Mouse (Mus musculus) neural tube, embryonic 10.5 days (tissue): ENCODE results near the gene Itgb2.
A peak's percentile ranks its signal among the peaks of the same experiment; 100 is the strongest.

ENCODE experiments used
- DNase-seq: peaks from one replicate; pipeline ENCODE4 v3.0.0-alpha.2; 2017; ENCODE audit warnings: low spot score; ENCODE audit errors: extremely low spot score

Gene Itgb2

DNA sequence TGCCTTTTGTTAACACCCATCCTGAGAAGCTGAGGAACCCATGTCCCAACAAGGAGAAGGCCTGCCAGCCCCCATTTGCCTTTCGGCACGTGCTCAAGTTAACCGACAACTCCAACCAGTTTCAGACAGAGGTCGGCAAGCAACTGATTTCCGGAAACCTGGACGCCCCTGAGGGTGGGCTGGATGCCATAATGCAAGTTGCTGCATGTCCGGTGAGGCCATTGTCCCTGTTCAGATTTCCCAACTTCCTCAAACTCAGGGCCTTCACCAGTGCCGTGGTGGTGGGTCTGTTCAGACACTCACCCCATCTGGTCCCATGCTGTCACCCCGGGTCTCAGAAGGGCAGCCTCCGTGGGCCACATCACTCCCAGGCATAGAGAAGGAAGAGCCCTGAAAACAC is 18.5 kb downstream of the Itgb2 start:
- DNase-seq: no peak

DNA sequence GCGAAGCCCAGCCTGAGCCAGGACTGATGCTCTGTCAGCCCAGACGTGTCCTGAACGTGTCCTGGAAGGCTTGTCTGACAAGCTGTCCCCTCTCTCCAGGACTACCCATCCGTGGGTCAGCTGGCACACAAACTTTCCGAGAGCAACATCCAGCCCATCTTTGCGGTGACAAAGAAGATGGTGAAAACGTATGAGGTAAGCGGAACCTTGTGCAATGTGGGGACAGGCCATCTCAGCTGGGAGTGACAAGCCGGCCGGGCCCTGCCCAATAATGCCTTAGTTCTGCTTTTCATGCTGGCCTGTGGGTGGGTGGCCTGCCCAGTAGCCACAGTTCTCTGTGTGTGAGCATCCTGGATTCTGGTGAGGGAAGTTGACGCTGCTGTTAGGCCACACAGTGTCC is 20.8 kb downstream of the Itgb2 start:
- no peak for DNase-seq

DNA sequence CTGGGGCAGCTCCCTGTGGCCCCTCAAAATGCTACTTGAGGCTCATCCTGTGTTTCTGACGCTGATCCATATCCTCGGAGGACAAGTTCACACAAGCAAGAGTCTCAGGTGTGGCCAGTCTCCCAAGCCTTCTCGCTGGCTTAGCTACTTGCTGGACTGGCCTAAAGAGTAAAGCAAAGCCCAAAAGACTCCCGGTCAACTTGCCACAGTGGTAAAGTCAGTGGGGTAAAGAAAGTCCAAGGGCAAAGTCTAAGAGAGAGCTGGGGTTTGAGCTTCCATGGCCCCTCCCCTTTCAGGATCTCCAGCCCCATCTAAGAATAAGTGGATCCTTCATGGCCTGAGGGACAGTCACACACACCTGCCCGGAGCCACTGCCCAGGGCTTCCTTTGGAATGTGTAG is 22.1 kb downstream of the Itgb2 start:
- no peak for DNase-seq

DNA sequence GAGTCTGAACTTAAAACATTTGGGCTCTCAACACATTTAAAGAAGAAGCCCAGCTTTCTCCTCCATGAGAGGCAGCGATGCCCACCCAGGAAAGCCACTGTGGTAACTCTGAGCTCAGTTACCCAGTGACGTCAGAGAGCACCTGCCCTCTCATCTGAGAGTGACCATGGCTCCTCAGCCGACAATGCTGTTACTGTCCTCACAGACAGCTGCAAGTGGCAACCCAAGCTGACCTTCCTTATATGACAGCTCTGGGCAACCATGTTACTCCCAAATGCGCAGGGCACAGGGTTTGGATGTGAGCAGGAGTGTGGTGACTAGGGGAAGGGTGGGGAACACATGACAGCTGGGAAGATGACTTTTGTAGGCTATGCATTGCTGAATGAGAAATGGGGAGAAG is 23.2 kb downstream of the Itgb2 start:
- no peak for DNase-seq

DNA sequence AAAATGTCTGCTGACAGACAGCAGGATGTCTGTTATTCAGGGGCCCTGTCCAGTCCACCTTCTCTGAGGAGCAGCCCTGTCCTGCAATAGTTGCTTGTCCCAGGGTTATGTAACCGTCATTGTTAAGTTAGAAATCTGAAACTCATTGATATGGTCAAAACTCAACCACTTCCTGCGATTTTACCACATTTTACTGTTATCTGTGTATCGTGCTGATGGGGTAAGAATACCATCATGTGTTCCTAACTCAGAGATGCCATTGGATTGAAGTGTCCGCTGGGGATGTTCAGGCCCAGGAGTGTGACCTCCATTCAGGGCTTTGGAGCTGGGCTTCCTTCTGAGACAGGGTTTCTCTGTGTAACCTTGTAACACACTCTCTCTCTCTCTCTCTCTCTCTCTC is 24.9 kb downstream of the Itgb2 start:
- DNase-seq: no peak

DNA sequence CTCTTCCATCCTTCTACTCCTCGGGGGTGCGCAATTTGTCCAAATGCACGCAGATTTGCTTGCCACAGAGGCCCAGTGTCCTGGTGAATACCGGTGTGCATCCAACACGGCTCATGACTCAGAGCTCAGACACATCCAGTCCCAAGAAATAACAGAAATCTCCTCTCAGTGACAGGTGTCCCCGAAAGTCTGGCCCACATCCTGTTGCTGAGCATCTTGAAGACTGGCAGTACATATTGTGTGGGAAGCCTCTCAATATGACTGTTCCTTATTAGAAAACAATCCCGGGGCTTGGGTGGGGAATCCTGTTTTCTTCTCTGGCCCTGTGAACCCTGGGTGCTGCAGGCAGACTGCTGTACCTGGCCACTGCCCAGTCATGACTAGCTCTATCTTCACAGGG is 26.6 kb downstream of the Itgb2 start:
- DNase-seq: no peak

DNA sequence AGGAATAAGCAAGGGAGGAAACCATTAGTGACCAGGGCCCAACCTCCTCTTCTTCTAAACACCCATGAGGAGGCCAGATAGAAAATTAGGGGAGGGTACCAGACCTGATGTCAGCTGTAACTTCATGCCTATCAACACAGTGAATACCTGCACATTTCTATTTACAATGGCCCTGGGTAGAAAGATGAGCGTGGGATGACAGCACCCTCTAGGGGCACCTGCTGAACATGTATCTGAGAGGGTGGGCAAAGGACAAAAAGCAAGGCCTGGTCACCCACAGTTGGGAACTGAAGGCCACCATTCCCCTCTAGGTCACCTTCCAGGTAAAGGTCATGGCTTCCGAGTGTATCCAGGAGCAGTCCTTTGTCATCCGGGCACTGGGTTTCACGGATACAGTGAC is 27.6 kb downstream of the Itgb2 start:
- no peak for DNase-seq

DNA sequence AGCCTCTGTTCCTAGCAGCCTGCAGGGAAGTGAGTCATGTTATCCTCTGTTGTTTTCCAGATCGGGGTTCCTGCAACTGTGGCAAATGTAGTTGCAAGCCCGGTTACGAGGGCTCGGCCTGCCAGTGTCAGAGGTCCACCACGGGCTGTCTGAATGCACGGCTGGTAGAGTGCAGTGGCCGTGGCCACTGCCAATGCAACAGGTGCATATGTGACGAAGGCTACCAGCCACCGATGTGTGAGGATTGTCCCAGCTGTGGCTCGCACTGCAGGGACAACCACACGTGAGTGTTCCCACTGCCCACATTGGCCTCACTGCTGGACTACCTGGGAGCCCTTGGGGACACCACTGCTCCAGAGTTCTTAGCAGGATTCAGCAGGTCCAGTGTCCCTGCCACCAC is 30.0 kb downstream of the Itgb2 start:
- DNase-seq: no peak

DNA sequence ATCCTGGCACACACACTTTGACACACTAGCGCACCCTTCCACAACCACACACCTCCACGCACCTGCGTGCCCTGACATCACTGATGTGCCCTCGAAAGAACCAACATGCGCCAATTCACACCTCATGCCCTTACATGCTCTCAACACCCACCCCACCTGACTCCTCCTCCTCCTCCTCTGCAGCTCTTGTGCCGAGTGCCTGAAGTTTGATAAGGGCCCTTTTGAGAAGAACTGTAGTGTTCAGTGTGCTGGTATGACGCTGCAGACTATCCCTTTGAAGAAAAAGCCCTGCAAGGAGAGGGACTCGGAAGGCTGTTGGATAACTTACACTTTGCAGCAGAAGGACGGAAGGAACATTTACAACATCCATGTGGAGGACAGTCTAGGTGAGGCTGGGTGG is 30.8 kb downstream of the Itgb2 start:
- DNase-seq: no peak

DNA sequence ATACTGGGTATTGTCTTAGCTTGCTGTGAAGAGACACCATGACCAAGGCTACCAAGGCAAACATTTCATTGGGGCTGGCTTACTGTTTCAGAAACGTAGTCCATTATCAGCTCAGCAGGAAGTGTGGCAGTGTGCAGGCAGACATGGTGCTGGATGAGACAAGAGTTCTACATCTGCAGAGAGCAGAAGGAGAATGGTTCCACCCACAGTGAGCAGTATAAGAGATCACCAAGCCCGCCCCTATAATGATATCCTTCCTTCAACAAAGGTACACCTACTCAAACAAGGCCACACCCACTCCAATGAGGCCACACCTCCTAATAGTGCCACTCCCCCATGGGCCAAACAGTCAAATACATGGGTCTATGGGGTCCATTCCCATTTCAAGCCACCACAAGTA is 31.5 kb downstream of the Itgb2 start:
- DNase-seq: no peak

DNA sequence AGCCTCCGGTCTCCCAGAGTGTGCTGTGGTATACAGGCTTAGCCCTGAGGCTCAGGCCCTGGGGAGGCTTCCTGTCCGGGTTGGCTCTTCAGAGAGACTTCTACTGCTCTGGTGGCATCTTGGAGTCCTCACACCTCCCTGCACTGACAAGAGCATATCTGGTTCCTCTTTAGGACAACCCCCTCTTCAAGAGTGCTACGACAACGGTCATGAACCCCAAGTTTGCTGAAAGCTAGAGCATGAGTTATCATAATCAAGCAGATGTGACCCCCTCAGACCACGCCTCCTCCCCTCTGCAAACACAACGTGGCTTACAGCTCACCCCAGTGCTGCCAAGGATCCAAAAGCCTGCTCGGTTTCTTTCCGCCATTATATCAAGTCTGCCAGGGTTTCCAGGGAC is 35.0 kb downstream of the Itgb2 start:
- DNase-seq: no peak

DNA sequence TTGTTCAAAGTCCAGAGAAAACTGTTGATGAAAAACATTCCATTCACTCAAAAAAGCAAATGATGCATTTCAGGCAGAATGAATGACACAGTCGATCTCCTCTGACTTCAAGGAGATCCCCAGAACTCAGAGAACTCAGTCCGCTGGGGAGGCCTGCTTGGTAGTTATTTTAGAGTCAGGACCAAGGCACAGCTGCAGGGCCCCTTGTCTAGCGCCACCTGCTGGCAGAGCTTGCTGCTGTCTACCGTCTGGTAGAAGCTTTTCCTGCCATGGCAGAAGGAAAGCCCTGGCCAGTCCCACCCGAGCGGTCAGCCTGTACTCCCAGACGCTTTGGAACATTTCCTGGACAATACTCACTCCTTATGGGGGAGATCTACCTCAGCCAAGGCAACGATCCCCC is 36.6 kb downstream of the Itgb2 start:
- DNase-seq: peak; percentile 78

DNA sequence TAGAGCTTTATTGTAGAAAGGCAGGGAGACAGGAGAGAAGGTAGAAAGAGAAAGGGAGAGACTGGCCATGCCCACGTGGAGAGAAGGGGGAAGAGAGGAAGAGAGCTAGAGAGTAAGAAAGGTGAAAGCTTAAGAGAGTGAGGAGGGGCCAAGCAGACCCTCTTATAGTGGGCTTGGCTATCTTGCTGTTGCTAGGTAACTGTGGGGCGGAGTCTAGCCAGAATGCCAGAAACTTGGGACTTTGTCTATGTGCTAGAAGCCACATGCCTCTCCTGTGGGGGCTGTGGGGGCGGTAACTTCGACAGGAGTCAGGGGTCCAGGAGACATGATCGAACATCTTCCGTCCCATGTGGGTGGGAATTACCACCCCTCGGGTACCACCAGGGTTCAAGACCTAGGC is 39.4 kb downstream of the Itgb2 start:
- no peak for DNase-seq

DNA sequence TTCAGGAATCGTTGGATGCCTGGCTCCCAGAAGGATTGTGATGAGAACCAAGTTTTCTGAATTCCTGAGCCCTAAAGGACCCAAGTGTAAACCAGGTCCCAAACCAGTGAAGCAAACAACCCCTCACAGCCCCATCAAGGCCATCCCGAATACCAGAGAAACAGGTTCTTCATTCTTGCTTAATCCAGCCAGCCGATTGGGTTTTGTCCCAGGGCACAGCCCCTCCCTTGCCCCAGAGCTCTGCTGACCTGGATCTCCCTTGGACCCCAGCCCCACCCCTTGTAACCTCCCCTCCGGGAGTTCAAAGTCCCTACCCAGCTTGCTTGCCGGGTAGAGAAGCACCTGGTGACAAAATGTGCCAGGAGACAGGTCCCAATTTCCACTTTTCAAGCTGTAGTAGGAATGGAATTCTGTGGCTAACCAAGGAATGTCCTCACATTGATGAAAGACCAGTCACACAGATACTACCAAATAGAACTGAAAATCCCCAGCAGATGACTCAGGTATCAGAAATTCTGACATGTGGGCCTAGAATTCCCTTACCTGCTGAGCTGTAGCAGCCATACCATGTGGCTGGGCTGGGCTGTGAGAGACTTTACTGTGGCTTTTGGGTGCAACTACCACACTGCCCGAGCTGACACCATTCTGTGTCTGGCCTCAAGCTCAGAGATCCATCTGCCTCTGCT is 40.1 kb downstream of the Itgb2 start:
- no peak for DNase-seq

DNA sequence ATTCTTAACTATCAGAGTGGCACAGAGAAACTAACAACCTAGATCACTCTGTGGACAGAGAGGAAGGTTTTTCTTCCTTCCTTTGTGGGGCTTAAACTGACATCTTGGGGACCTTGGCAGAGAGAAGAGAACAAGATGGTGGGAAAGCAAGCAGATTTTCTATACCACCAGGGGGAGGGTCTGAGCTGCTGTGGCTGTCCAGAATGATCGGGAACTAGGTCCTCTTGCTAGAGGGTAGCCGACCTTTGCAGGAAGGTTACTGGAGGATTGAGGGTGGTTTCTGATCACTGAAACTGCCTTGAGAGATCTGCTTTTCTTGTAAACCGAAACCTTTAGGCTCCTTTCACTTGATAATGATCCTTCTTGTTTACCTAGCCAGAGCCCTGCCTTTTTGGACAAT is 42.2 kb downstream of the Itgb2 start:
- DNase-seq: no peak

DNA sequence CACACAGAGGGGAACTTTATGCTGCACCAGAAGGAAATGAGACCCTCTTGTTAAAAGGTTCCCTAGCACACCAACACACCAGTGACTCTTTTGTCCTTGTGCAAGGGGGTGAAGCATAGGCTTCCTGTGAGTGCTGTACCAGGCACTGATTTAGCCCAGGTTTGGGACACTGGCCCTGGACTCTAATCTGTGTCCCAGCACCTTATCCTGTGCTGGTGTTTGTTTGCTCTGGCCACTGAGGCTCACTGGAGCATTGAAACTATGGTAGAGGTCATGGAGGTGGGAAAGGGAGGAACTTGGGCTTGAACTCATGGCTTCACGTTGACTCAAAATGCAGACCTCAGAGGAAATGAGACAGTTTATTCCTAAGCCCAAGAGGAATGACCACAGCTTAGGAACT is 43.1 kb downstream of the Itgb2 start:
- DNase-seq: no peak

DNA sequence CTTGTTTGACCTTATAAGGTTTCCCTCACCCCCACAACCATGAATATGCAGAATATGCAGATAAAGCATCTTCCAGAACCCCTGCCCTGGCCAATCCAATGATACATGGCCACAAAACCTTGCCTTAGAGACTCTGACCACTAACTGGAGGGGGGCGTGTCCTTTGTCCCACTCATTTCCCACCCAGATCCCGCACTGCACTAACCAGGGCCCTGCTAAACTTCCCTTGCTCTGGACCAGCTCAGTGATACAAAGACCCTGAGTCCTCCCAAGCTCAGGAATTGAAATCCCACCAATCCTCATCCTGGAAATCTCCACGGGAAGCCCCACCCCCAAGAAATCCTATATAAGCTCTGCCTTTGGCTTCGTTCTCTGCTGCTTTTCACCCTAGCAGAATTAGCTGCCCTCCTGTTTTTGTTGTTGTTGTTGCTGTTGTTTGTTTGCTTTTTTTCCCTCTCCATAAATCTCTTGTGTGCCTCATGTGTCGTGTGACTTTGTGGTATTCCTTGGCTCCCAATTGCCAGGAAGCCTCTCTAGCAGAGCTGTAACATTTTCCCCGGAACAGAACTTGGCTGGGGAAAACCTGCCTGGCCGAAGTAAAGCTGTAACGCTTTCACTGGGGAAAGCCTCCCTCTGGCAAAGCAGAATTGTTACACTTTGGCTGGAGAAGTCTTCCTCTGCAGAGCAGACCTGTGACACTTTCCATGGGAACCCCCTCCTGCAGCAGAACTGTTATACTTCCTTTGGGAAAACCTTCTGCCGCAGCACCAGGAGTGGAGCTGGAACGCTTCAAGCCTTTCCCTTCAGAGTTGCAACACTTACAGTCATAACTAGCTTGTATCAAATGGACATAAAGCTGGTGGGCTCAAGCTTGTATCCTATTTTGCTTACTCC is 50.2 kb downstream of the Itgb2 start:
- no peak for DNase-seq

DNA sequence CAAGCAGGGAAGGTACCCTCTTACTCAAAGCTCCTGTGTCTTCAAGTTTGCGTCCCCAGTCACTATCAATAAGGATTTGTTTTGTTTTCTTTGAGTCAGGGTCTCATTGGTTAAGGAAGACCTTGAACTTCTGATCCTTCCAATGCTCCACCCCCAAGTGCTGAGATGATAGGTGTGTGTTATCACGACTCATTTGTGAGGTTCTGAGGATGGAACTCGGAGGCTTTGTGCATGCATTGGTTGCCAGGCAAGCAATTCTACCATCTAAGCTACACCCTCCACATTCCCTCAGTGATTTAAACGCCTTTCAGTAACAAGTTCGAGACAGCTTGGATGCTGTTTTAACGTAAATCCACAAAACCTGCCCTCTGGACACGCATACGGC is 51.0 kb downstream of the Itgb2 start:
- no peak for DNase-seq

DNA sequence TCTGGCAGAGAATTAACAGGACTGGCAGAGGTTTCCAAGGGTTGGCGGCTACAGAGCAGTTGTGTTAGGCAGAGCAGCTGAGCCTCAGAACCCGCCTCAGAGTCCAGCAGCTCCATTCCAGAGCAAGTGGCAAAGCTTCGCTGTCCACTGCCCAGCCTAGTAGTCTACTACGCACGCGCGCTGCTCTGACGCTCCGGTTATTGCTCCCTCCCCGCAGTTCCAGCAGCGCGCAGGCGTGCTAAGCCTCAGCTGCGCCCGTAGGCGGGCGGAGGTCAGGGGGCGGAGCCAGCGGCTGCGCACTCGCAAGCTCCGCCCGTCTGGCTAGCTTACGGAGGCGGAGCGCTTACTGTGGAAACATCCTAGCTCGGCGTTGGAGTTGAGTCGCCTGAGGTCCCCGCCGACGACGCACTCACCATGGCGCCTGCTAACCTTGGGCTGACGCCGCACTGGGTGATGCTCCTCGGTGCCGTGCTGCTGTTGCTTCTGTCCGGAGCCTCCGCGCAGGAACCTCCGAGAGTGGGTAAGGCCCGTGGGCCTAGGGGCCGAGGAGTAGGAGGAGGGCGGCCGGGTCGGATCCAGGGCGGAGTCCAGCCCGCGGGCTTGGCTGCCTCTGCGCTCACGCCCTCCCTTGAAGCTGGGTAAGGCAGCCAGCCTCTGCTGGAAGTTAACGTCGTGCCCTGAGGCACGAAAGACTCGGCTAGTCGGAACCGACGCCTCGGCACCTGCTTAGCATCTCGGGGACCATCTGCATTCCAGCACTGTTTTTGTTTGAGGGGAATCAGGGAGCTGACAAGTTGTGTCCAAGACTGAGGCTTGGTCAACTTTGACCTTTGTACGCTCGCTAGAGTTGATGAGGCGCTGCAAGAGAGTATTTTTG is 51.6 kb downstream of the Itgb2 start, which contains the start of gene Pttg1ip:
Pttg1ip (plus strand) TSS at position 313 of the 877 bp plus-strand sequence.
- DNase-seq: peak; percentile 88

DNA sequence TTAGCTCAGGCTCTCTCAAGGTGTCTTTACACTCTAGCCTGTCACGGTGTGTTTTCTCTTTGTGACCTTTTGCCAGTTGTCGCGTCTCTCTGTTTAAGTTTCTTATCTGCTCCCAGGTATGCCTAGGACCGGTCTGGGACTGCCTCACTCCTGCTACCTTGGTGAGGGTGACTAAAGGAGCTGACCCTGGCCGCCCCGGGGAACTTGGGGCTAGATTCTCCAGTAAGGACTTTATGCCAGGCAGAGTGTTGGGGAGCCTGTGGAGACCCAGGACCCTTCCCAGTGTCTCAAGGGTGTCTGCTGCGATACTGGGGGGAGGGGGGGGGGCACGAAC is 52.2 kb downstream of the Itgb2 start:
- DNase-seq: no peak

DNA sequence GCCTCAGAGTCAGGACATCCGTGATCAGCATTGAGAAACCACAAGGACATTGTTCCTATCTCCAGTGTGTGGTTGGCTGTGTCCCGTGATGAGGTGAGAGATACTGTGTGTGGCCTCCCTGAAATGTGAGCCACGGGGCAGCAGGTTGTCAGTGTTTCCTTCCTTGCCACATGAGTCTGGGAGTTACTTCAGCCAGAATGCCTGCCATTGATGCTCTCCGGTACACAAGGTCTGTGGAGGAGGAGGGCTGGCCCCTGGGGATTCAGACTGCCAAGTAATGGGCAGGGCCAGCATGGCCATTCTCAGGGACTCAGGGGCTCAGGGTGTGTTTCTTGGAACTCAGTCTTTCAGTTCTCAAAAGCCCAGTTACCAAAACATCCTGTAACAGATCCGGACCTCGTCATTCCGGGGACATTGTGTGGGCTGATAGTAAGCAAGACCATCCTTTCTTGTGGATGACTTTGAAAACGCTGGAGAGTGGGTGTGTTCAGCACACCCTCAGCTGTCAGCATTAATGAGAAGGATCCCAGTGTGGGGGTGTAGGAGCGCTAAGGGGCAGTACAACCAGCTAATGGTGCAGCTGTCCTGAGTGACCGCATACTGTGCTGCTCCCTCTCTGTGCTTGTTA is 53.9 kb downstream of the Itgb2 start:
- DNase-seq: no peak

DNA sequence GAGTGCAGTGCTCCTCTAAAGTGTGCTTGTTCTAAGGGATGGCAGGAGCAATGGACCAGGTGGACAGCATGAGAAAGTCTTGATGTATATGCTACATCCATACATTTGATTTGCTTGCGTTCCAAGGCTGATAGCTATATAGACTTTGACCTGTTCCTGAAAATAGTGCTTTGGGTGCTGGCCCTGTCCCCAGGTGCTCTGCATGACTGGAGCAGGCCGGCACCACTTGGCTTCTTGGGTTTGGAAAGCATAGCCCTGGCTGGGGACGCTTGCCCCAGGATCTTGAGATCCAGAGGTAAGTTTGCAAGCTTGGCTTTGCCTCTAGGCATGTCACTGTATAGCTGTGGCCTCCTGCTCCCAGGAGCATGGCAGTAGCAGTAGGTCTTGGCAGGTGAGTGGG is 56.6 kb downstream of the Itgb2 start:
- no peak for DNase-seq
